In genomic region chr11:118972431-118973377, GRCm38 (mm10) we compare ENCODE assay signal across 16 mouse cellular contexts. TPM values are rescaled to one million over a fixed set of nuclear protein-coding genes. Genes with fewer than 3 reads are reported as not detected.
DNase-seq lines count a peak whose midpoint lies in the region; ATAC-seq and TF ChIP-seq lines count a peak whose summit lies in the region.
"Had no signal": no experiment of that assay in that cellular context is flagged by ENCODE, and none has a peak within 500 bp of the region (broad histone marks: within the 10 kb centered on the region; RNA-seq: fewer than 3 reads in every experiment).

No protein-coding gene starts in this region.

- H3K4me3 ChIP-seq in cerebellum, adult 2 months (replicated peaks; ENCODE audit: insufficient read depth, low read depth, low read length) = peak overlapping the region; percentile 4
- no peak overlapping the region for H3K4me3 ChIP-seq in hindbrain, embryonic 15.5 days
- H3K4me3 ChIP-seq in neural tube, embryonic 13.5 days = no peak overlapping the region
- H3K4me3 ChIP-seq: embryonic facial prominence, embryonic 13.5 days had no signal

- 0 out of 2 replicates have a peak overlapping the region, but pooled peaks have one; percentile 10 for H3K9ac ChIP-seq in hindbrain, embryonic 15.5 days
- peak overlapping the region; percentile 34 for H3K9ac ChIP-seq in neural tube, embryonic 13.5 days
- H3K9ac ChIP-seq: embryonic facial prominence, embryonic 13.5 days; liver, postnatal 0 days had no signal

- H3K36me3 ChIP-seq in hindbrain, embryonic 15.5 days = no peaks in the 10 kb centered on the region
- no peaks in the 10 kb centered on the region for H3K36me3 ChIP-seq in neural tube, embryonic 13.5 days
- H3K36me3 ChIP-seq: embryonic facial prominence, embryonic 13.5 days had no signal

- no peak overlapping the region for H3K4me2 ChIP-seq in hindbrain, embryonic 15.5 days
- H3K4me2 ChIP-seq in neural tube, embryonic 13.5 days = no peak overlapping the region
- H3K4me2 ChIP-seq: embryonic facial prominence, embryonic 13.5 days had no signal

- DNase-seq in cerebellum, adult 2 months = peak; percentile 98
- peak; percentile 44 to 86 for DNase-seq in cerebellum, postnatal 4 days (ENCODE audit: low spot score in 2 of 2)
- DNase-seq in thymus, postnatal 10 days (ENCODE audit: low spot score in 2 of 2) = no peak
- no peak for DNase-seq in heart, adult 8-10 months (ENCODE audit: low spot score)
- no peak for DNase-seq in lung, postnatal 25 days (ENCODE audit: low spot score)
- DNase-seq: liver, postnatal 0 days; spleen, adult 18-20 months; thymus, postnatal 4 days had no signal

- H3K9me3 ChIP-seq in hindbrain, embryonic 15.5 days = no peaks in the 10 kb centered on the region
- H3K9me3 ChIP-seq in neural tube, embryonic 13.5 days = no peaks in the 10 kb centered on the region
- H3K9me3 ChIP-seq: embryonic facial prominence, embryonic 13.5 days had no signal

- no peak for TF ChIP-seq POLR2A in cerebellum, adult 2 months (IDR thresholded peaks at IDR 0.05; ENCODE audit: borderline replicate concordance, insufficient read depth, low read length)

- peak; percentile 84 for ATAC-seq in hindbrain, embryonic 15.5 days (ENCODE audit: low FRiP score, low read depth)
- peak; percentile 78 for ATAC-seq in neural tube, embryonic 13.5 days (ENCODE audit: low read depth)
- ATAC-seq: inflammation-experienced regulatory T-cells, adult 6 months; liver, postnatal 0 days had no signal

- H3K4me1 ChIP-seq in cerebellum, adult 2 months (ENCODE audit: control insufficient read depth, insufficient read depth, low read length) = peaks cover 49% of the 10 kb centered on the region
- peaks cover 29% of the 10 kb centered on the region for H3K4me1 ChIP-seq in hindbrain, embryonic 15.5 days (replicated peaks)
- peaks cover 37% of the 10 kb centered on the region for H3K4me1 ChIP-seq in neural tube, embryonic 13.5 days (replicated peaks)
- H3K4me1 ChIP-seq: embryonic facial prominence, embryonic 13.5 days had no signal

- 0 out of 2 replicates have a peak, but pooled peaks have one; percentile 10 for TF ChIP-seq CTCF in cerebellum, adult 2 months (IDR thresholded peaks at IDR 0.05; ENCODE audit: borderline replicate concordance, insufficient read depth, low read depth, low read length)

- no peaks in the 10 kb centered on the region for H3K27me3 ChIP-seq in cerebellum, adult 2 months (ENCODE audit: control insufficient read depth, insufficient read depth, low read length)
- H3K27me3 ChIP-seq in hindbrain, embryonic 15.5 days = no peaks in the 10 kb centered on the region
- H3K27me3 ChIP-seq in neural tube, embryonic 13.5 days = no peaks in the 10 kb centered on the region

- WGBS in cerebellum, adult 2 months = 9% methylated on average over 18 of the region's 18 CpGs
- 19% methylated on average over 18 of the region's 18 CpGs for WGBS in hindbrain, embryonic 15.5 days
- WGBS in neural tube, embryonic 13.5 days = 19% methylated on average over 18 of the region's 18 CpGs

- peak overlapping the region; percentile 75 for H3K27ac ChIP-seq in cerebellum, adult 2 months (ENCODE audit: insufficient read depth, low read length)
- H3K27ac ChIP-seq in hindbrain, embryonic 15.5 days (replicated peaks) = peak overlapping the region; percentile 69
- peak overlapping the region; percentile 85 for H3K27ac ChIP-seq in neural tube, embryonic 13.5 days (replicated peaks)
- H3K27ac ChIP-seq: embryonic facial prominence, embryonic 13.5 days had no signal

RNA-seq across cellular contexts. Expression of gene Enpp7, which starts 15.3 kb away (rescaled TPM):
- not detected in 2 replicates for polyA plus RNA-seq in cerebellum, adult 2 months (2012; rRNA removed)
- polyA plus RNA-seq in hindbrain, embryonic 15.5 days (2015; fragmentation: Nextera tagmentation; extraction: Ambion mirVana) = not detected in 2 replicates
- not detected in 2 replicates for polyA plus RNA-seq in neural tube, embryonic 13.5 days (2015; fragmentation: Nextera tagmentation; extraction: Ambion mirVana)
- not detected for total RNA-seq in heart, adult 8-10 months (2022)
- total RNA-seq: adrenal gland, adult 18-20 months; ES-E14; gastrocnemius, postnatal 4 days; layer of hippocampus, postnatal 25 days had no signal
- polyA plus RNA-seq: embryonic facial prominence, embryonic 13.5 days; inflammation-experienced regulatory T-cells, adult 6 months; liver, postnatal 0 days had no signal

RNA-seq across cellular contexts. Expression of gene Cbx2, which starts 50.1 kb away (rescaled TPM):
- 4.1 and 4.6 TPM in 2 replicates for polyA plus RNA-seq in cerebellum, adult 2 months (2012; rRNA removed)
- polyA plus RNA-seq in hindbrain, embryonic 15.5 days (2015; fragmentation: Nextera tagmentation; extraction: Ambion mirVana) = 15.3 and 17.1 TPM in 2 replicates
- 17.4 and 21.4 TPM in 2 replicates for polyA plus RNA-seq in neural tube, embryonic 13.5 days (2015; fragmentation: Nextera tagmentation; extraction: Ambion mirVana)
- total RNA-seq in heart, adult 8-10 months (2022) = 1 to 10 TPM; 2.0 to 3.9 (median 2.9) TPM

Comparison
In these comparisons a context has a peak if more than half of its experiments do, and no peak if none do; other contexts are left out.
1. DNase-seq: peak in cerebellum, adult 2 months (2 of 2) and cerebellum, postnatal 4 days (2 of 2); none in thymus, postnatal 10 days (0 of 2), heart, adult 8-10 months (single experiment) and lung, postnatal 25 days (single experiment).
2. Peak in every context shown above with its lines, with median percentiles within 50 percentile points of each other: H3K27ac ChIP-seq.